Mouse (Mus musculus) spleen, postnatal 36 days (tissue): Measurements from ENCODE around the gene Psmb3.
"Not testable (repeated sequence)": the region's sequence is repeated elsewhere in the genome, so short reads cannot be mapped to it uniquely, and the experiment has no call there.

ENCODE experiments used
- DNase-seq, 2 experiments: peaks; one replicate each; pipeline ENCODE4 v3.0.0; 2022; ENCODE audit warnings: low spot score in 2 of 2, mixed read lengths in 1 of 2

Psmb3 gene

DNA sequence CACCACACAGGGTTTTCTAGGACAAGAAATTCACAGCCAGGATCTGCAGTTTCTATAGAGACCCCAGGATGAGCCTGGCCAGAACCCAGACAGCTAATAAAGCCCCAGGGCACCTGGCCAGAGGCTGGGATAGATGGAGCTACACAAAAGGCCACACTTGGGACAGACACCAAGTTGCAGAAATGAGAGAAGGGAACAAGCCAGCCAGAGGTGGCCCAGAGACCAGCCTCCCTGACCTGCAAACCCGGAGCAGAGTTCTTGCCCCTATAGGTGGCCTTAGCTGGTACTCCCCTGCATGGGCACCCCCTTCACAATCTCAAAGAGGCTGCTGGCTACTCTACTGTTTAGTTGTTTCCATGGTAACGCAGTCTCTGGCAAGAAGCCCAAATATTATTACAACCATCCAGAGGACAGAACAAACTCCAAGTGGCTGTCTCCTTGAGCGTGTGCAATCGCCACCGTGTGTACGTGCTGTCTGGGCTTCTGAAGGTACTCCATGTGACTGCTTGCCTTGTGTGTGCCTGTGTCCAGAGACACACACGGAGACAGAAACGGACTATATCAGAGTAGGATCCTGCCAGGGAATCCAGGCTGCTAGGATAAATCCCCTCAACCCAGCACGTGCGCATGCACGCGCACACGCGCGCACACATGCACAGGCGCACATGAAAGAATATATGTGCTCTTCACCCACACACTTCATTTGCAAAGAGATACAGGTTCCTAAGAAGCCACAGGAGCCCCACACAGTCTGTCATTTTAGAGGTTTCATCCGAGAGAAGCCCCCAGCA lies 8.1 kb upstream of the Psmb3 start:
- no peak for DNase-seq

GRCm38 (mm10) chr11:97695712-97696401 lies 7.3 kb upstream of the Psmb3 start:
- no peak for DNase-seq

GRCm38 (mm10) chr11:97696669-97697068 lies 6.5 kb upstream of the Psmb3 start:
- DNase-seq, result no peak

- DNase-seq, result no peak
These were observed 5.9 kb upstream of the Psmb3 start for GRCm38 (mm10) chr11:97697199-97697890.

- no peak for DNase-seq
These were observed 5.2 kb upstream of the Psmb3 start for GRCm38 (mm10) chr11:97697891-97698529.

- DNase-seq, result no peak
These were observed 4.2 kb upstream of the Psmb3 start for GRCm38 (mm10) chr11:97698741-97699611.

DNA sequence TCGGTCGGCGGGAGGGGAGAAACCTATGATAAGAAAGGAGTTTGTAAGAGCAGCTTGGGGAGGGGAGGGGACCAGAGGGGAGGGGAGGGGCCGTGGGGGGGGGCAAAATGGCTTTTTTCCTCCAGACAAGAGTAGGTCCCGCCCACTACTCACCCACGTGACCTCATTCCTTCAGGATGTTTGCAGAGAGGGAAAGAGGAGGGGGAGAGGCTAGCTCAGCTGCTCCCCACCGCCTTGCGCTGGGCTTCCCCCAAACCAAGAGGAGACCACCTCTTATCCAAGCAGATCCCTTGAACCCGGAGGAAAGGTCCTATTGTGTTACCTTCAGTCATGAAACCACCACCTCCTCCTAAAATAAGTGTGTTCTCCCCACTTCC lies 3.6 kb upstream of the Psmb3 start:
- no peak for DNase-seq

GRCm38 (mm10) chr11:97700003-97700745 lies 3.0 kb upstream of the Psmb3 start, which contains the start of gene Pcgf2:
Gene Pcgf2, minus strand, starts transcription at chr11:97700497.
- peak in 1 of 2 experiments; percentile 58 for DNase-seq

DNA sequence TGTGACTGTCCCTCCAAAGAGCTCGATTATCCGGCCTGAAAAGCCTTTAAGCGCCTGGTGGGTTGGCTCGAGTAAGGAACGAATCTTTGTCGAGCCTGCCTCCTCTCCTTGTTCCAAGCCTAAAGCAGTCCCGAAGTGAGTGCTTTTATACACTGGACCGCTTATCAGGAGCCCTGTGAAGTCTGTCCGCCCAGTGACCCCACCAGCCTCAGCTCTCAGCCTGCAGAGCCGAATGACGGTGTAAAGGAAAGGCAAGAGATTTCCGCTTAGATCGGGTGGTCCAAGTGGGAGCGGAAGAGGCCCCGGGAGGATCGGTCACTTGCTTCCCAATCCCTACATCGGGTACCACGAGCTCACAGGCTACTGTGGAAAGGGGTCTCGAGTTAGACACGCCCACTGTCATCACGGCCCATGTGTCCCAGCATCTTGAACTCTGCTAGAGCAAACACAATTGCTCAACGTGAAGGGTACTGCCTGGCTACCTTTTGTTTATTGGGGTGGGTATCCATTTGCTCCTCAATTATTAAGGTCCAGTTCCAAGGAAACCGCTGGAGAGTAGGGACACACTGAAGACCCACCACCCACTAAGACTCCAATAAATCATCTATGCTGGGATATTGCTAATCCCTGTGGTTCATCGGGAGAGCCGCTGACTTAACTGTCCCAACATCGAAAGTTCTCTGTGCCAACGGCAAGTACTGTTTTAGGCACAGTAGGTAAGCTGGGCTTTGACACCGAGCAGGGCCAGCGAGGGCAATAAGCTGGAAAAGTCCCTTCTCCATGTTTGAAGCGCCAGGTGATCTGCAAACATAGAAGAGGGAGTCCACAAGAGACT lies 2.2 kb upstream of the Psmb3 start:
- no peak for DNase-seq

- no peak for DNase-seq
These were observed 1.4 kb upstream of the Psmb3 start for GRCm38 (mm10) chr11:97701581-97702392.

- peak; percentile 84 to 88 for DNase-seq
These were observed 830 bp upstream of the Psmb3 start for GRCm38 (mm10) chr11:97702393-97702745.

DNA sequence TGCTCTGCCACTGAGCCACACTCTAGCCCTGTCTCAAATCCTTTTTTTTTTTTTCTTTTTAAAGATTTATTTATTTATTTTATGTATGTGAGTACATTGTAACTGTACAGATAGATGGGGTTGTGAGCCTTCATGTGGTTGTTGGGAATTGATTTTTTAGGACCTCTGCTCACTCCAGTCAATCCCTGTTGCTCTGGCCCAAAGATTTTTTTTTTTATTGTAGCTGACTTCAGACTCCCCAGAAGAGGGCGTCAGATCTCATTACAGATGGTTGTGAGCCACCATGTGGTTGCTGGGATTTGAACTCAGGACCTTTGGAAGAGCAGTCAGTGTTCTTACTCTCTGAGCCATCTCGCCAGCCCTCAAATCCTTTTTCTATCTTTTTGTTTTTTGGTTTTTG lies 6.9 kb downstream of the Psmb3 start:
- not testable (repeated sequence) for DNase-seq

DNA sequence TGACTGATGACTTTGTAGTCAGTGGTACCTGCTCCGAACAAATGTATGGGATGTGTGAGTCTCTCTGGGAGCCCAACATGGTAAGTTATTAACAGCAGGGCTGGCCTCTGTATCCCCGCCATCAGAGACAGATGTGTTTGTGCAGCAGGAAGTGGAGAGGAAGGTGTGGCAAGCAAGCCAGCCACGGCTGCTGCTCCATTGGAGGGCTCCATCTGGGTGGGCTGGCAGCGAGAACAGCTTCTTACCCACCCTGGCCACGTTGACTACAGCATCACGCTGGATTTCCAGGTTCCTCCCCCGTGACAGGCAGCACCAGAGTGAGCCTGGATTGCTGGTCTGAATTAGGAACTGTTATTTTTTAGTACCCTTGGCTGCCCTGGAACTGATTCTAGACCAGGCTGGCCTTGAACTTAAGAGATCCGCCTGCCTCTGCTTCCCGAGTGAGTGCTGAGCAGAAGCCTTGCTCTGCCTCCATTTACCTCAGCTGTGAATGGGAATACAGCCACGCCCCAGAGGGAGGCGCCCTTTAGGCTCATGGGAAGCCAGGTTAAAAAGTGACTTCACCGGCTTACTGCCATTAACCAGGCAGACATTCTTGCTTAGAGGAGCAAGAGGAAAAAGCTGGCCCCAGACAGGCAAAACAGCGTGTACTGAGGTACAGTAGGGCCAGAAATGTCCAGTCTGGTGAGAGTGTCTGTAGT lies 8.2 kb downstream of the Psmb3 start:
- no peak for DNase-seq

GRCm38 (mm10) chr11:97712286-97712685 lies 9.1 kb downstream of the Psmb3 start:
- DNase-seq, result no peak

- DNase-seq, result no peak
These were observed 10.7 kb downstream of the Psmb3 start for GRCm38 (mm10) chr11:97713896-97714295.

DNA sequence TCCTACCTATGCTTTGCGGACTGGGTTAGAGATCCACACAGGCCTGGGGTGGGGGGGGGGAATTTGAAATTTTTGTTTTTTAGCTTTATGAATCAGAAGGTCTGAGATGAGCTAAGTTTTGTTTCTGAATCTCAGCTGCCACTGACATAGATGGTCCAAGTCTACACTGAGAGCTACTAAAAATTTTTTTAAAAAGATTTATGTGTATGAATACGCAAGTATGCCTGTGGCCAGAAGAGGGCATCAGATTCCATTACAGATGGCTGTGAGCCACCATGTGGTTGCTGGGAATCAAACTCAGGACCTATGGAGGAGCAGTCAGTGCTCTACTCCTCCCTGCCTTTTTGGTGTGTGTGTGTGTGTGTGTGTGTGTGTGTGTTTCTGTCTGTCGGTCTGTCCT lies 11.2 kb downstream of the Psmb3 start:
- DNase-seq, result no peak

DNA sequence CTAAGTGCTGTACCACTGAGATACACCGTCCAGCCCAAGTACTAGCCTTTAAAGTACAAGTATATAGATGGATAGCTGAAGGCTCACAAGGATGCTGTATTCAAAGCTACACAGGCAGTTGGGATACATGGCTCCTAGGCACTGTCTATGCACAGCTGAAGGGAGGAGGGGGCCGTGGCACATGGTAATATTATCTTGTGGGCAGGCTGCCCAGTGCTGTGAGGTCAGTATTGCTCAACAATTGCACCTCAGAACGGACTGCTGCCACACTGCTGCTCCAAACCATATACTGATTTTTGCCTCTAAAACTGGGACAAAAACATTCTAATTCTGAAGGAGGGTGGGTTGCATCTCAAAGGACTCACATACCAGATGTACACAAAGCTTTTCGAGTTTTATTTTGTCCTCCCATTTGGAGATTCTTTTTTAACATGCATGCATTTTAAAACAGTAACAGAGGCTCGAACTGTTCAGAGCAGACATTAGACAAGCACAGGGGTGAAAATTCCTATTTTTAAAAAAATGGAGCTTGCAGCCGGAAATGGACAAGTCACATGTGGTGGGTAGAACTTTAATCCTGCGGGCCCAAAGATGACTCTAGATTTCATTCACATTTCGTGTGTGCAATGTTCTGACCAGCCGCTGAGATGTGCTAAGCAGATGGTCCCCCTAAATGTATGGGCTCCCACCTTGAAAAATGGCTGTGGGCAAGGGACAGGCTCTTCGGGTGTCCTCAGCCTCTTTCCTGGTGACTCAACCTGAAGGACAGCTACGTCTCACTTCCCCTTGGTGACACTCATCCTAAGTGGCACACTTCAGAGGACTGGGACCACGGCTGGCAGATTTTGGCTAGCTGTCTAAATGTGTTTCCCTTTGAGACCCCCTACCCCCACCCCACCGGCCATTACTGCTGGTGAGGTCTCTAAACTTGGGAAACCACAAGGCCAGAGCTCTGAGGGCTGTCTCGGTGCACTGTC lies 11.9 kb downstream of the Psmb3 start:
- no peak for DNase-seq
